Mouse (Mus musculus) embryonic facial prominence, embryonic 12.5 days (tissue): ENCODE measurements at regions not wholly inside any gene's neighbourhood (a gene's known extent, or its start where the extent isn't known, plus 50 kb on each side); places are given as distances from the start of the nearest gene placed in this dataset.

Source experiments
- ATAC-seq: fragments of 200-750 bp; cut with Nextera tagmentation; 2 replicates; pipeline ENCODE4 v1.8.0; 2017; ENCODE audit not compliant: insufficient number of reproducible peaks, insufficient read depth, low FRiP score, low TSS enrichment
- H3K27ac ChIP-seq: fragments of 300-500 bp; sonication (generic); 2 replicates; pipeline ENCODE4 v1.5.1; 2016; ENCODE audit warnings: mild to moderate bottlenecking
- H3K27me3 ChIP-seq: fragments of 300-500 bp; sonication (generic); 2 replicates; pipeline ENCODE4 v1.6.1; 2016; ENCODE audit warnings: mild to moderate bottlenecking, moderate library complexity
- H3K36me3 ChIP-seq: fragments of 300-500 bp; sonication (generic); 2 replicates; pipeline ENCODE4 v1.6.1; 2016; ENCODE audit warnings: mild to moderate bottlenecking
- H3K4me1 ChIP-seq: fragments of 300-500 bp; sonication (generic); 2 replicates; pipeline ENCODE4 v1.6.1; 2016
- H3K4me2 ChIP-seq: fragments of 300-500 bp; sonication (generic); replicated peaks from 2 replicates; pipeline ENCODE4 v1.6.1; 2016; ENCODE audit warnings: mild to moderate bottlenecking, moderate library complexity
- H3K4me3 ChIP-seq: fragments of 300-500 bp; sonication (generic); 2 replicates; pipeline ENCODE4 v1.5.1; 2016; ENCODE audit warnings: mild to moderate bottlenecking
- H3K9ac ChIP-seq: fragments of 300-500 bp; sonication (generic); 2 replicates; pipeline ENCODE4 v1.6.1; 2016; ENCODE audit warnings: mild to moderate bottlenecking, moderate library complexity
- H3K9me3 ChIP-seq: fragments of 300-500 bp; sonication (generic); 2 replicates; pipeline ENCODE4 v1.6.1; 2016; ENCODE audit warnings: mild to moderate bottlenecking, moderate library complexity
- WGBS: fragments of 180-500 bp; shearing (Covaris S2); methylation state at CpG from one replicate; pipeline ENCODE4 v1.1.7; 2016; 5-methylcytosine and 5-hydroxymethylcytosine counted together

GRCm38 (mm10) chr11:111281237-111282160, 215.5 kb downstream of the Kcnj2 start:
- H3K27me3 ChIP-seq: no peaks in the 10 kb centered on the region
- no peak overlapping the region for H3K27ac ChIP-seq
- no peak overlapping the region for H3K4me2 ChIP-seq
- 38% methylated on average over 7 of the region's 7 CpGs for WGBS
- no peak overlapping the region for H3K4me3 ChIP-seq
- H3K36me3 ChIP-seq: no peaks in the 10 kb centered on the region
- no peak for ATAC-seq
- no peak overlapping the region for H3K9ac ChIP-seq
- H3K9me3 ChIP-seq: no peaks in the 10 kb centered on the region
- no peaks in the 10 kb centered on the region for H3K4me1 ChIP-seq

- no peak for ATAC-seq
- H3K4me2 ChIP-seq: no peak overlapping the region
- no peak overlapping the region for H3K4me3 ChIP-seq
- H3K4me1 ChIP-seq: no peaks in the 10 kb centered on the region
- H3K27ac ChIP-seq: no peak overlapping the region
- no peaks in the 10 kb centered on the region for H3K36me3 ChIP-seq
- no peaks in the 10 kb centered on the region for H3K9me3 ChIP-seq
- H3K9ac ChIP-seq: no peak overlapping the region
- WGBS: 59% methylated on average over 2 of the region's 2 CpGs
- H3K27me3 ChIP-seq: no peaks in the 10 kb centered on the region
Measured at GRCm38 (mm10) chr11:111282283-111282682, 216.3 kb downstream of the Kcnj2 start.

GRCm38 (mm10) chr11:111290537-111290936, 224.6 kb downstream of the Kcnj2 start:
- no peak for ATAC-seq

GRCm38 (mm10) chr11:111296309-111296721, 230.4 kb downstream of the Kcnj2 start:
- H3K27me3 ChIP-seq: 0 out of 2 replicates have a peak, but pooled peaks cover 6% of the 10 kb centered on the region
- no peak overlapping the region for H3K4me3 ChIP-seq
- no peaks in the 10 kb centered on the region for H3K36me3 ChIP-seq
- H3K4me2 ChIP-seq: no peak overlapping the region
- H3K27ac ChIP-seq: no peak overlapping the region
- 33% methylated on average over 9 of the region's 9 CpGs for WGBS
- no peak overlapping the region for H3K9ac ChIP-seq
- no peaks in the 10 kb centered on the region for H3K4me1 ChIP-seq
- no peak for ATAC-seq
- 0 out of 2 replicates have a peak, but pooled peaks cover 2% of the 10 kb centered on the region for H3K9me3 ChIP-seq

More at GRCm38 (mm10) chr11:111290537-111290936, 224.6 kb downstream of the Kcnj2 start:
- Histone ChIP-seq H3K4me3 (no peak overlapping the region), H3K4me2 (no peak overlapping the region), H3K9me3 (0 out of 2 replicates have a peak, but pooled peaks cover 2% of the 10 kb centered on the region), H3K9ac (no peak overlapping the region), H3K36me3 (no peaks in the 10 kb centered on the region), H3K27me3 (no peaks in the 10 kb centered on the region), H3K4me1 (no peaks in the 10 kb centered on the region), H3K27ac (no peak overlapping the region)

- WGBS: 52% methylated on average over 3 of the region's 3 CpGs
- Histone ChIP-seq H3K9me3 (no peaks in the 10 kb centered on the region), H3K4me2 (no peak overlapping the region), H3K4me3 (no peak overlapping the region), H3K4me1 (no peaks in the 10 kb centered on the region), H3K36me3 (no peaks in the 10 kb centered on the region), H3K9ac (no peak overlapping the region), H3K27ac (no peak overlapping the region), H3K27me3 (no peaks in the 10 kb centered on the region)
- no peak for ATAC-seq
Measured at GRCm38 (mm10) chr11:111312802-111313201, 246.8 kb downstream of the Kcnj2 start.

- H3K36me3 ChIP-seq: no peaks in the 10 kb centered on the region
- H3K9me3 ChIP-seq: no peaks in the 10 kb centered on the region
- H3K27me3 ChIP-seq: no peaks in the 10 kb centered on the region
- no peak overlapping the region for H3K27ac ChIP-seq
- H3K4me2 ChIP-seq: no peak overlapping the region
- no peaks in the 10 kb centered on the region for H3K4me1 ChIP-seq
- WGBS: 86% methylated on average over 3 of the region's 3 CpGs
- no peak for ATAC-seq
- no peak overlapping the region for H3K4me3 ChIP-seq
- H3K9ac ChIP-seq: no peak overlapping the region
Measured at GRCm38 (mm10) chr11:111313566-111313965, 247.6 kb downstream of the Kcnj2 start.

GRCm38 (mm10) chr11:111321576-111321975, 255.6 kb downstream of the Kcnj2 start:
- Histone ChIP-seq H3K36me3 (no peaks in the 10 kb centered on the region), H3K4me3 (no peak overlapping the region), H3K9me3 (no peaks in the 10 kb centered on the region), H3K4me1 (no peaks in the 10 kb centered on the region), H3K9ac (no peak overlapping the region), H3K27me3 (no peaks in the 10 kb centered on the region), H3K4me2 (no peak overlapping the region), H3K27ac (no peak overlapping the region)
- ATAC-seq: no peak
- 37% methylated on average over 5 of the region's 5 CpGs for WGBS

GRCm38 (mm10) chr11:111324453-111325010, 258.6 kb downstream of the Kcnj2 start:
- no peak overlapping the region for H3K4me3 ChIP-seq

GRCm38 (mm10) chr11:111326915-111327314, 261.0 kb downstream of the Kcnj2 start:
- Histone ChIP-seq H3K36me3 (no peaks in the 10 kb centered on the region), H3K4me2 (no peak overlapping the region), H3K4me1 (no peaks in the 10 kb centered on the region), H3K9me3 (no peaks in the 10 kb centered on the region), H3K4me3 (no peak overlapping the region), H3K9ac (no peak overlapping the region), H3K27ac (no peak overlapping the region), H3K27me3 (no peaks in the 10 kb centered on the region)
- no peak for ATAC-seq
- WGBS: 84% methylated on average over 3 of the region's 3 CpGs

More at GRCm38 (mm10) chr11:111324453-111325010, 258.6 kb downstream of the Kcnj2 start:
- Histone ChIP-seq H3K4me2 (no peak overlapping the region), H3K27ac (no peak overlapping the region), H3K9me3 (no peaks in the 10 kb centered on the region), H3K9ac (no peak overlapping the region), H3K27me3 (no peaks in the 10 kb centered on the region), H3K36me3 (no peaks in the 10 kb centered on the region), H3K4me1 (no peaks in the 10 kb centered on the region)
- WGBS: 71% methylated on average over 5 of the region's 5 CpGs
- no peak for ATAC-seq

GRCm38 (mm10) chr11:111328258-111328657, 262.3 kb downstream of the Kcnj2 start:
- Histone ChIP-seq H3K4me2 (no peak overlapping the region), H3K36me3 (no peaks in the 10 kb centered on the region), H3K4me3 (no peak overlapping the region), H3K9ac (no peak overlapping the region), H3K9me3 (no peaks in the 10 kb centered on the region), H3K4me1 (no peaks in the 10 kb centered on the region), H3K27me3 (no peaks in the 10 kb centered on the region), H3K27ac (no peak overlapping the region)
- no peak for ATAC-seq
- 67% methylated on average over 1 of the region's 1 CpGs for WGBS

- Histone ChIP-seq H3K4me3 (no peak overlapping the region), H3K36me3 (no peaks in the 10 kb centered on the region), H3K4me2 (no peak overlapping the region), H3K4me1 (no peaks in the 10 kb centered on the region), H3K9ac (no peak overlapping the region), H3K27me3 (no peaks in the 10 kb centered on the region), H3K9me3 (no peaks in the 10 kb centered on the region), H3K27ac (no peak overlapping the region)
- ATAC-seq: no peak
Measured at GRCm38 (mm10) chr11:111331592-111331991, 265.6 kb downstream of the Kcnj2 start.

- no peak overlapping the region for H3K27ac ChIP-seq
- no peaks in the 10 kb centered on the region for H3K9me3 ChIP-seq
- no peak for ATAC-seq
- WGBS: 77% methylated on average over 3 of the region's 3 CpGs
- H3K4me2 ChIP-seq: no peak overlapping the region
- H3K27me3 ChIP-seq: no peaks in the 10 kb centered on the region
- H3K36me3 ChIP-seq: no peaks in the 10 kb centered on the region
- H3K4me3 ChIP-seq: no peak overlapping the region
- H3K9ac ChIP-seq: no peak overlapping the region
- no peaks in the 10 kb centered on the region for H3K4me1 ChIP-seq
Measured at GRCm38 (mm10) chr11:111333021-111333420, 267.1 kb downstream of the Kcnj2 start.
